Mouse (Mus musculus) neural tube, embryonic 13.5 days (tissue): Measurements from ENCODE around the gene Rftn2. TPM values are rescaled to one million over a fixed set of nuclear protein-coding genes. Genes with fewer than 3 reads are reported as not detected.
A peak's percentile ranks its signal among the peaks of the same experiment; 100 is the strongest.

Source experiments
- ATAC-seq: fragments of 200-750 bp; cut with Nextera tagmentation; 2 replicates; pipeline ENCODE4 v1.8.0; 2017; ENCODE audit warnings: low read depth, mild to moderate bottlenecking, moderate TSS enrichment, moderate library complexity
- H3K27ac ChIP-seq: fragments of 300-500 bp; sonication (generic); replicated peaks from 2 replicates; pipeline ENCODE4 v1.5.1; 2015; ENCODE audit warnings: moderate library complexity, mild to moderate bottlenecking, inconsistent platforms
- H3K27me3 ChIP-seq: fragments of 300-500 bp; sonication (generic); 2 replicates; pipeline ENCODE4 v1.6.1; 2015; ENCODE audit warnings: mild to moderate bottlenecking, inconsistent platforms
- H3K36me3 ChIP-seq: fragments of 300-500 bp; sonication (generic); 2 replicates; pipeline ENCODE4 v1.6.1; 2015; ENCODE audit warnings: mild to moderate bottlenecking, inconsistent platforms
- H3K4me1 ChIP-seq: fragments of 300-500 bp; sonication (generic); replicated peaks from 2 replicates; pipeline ENCODE4 v1.6.1; 2015; ENCODE audit warnings: inconsistent platforms
- H3K4me2 ChIP-seq: fragments of 300-500 bp; sonication (generic); 2 replicates; pipeline ENCODE4 v1.6.1; 2015; ENCODE audit warnings: inconsistent platforms, mild to moderate bottlenecking, moderate library complexity
- H3K4me3 ChIP-seq: fragments of 300-500 bp; sonication (generic); 2 replicates; pipeline ENCODE4 v1.5.1; 2015; ENCODE audit warnings: mild to moderate bottlenecking, inconsistent platforms
- H3K9ac ChIP-seq: fragments of 300-500 bp; sonication (generic); 2 replicates; pipeline ENCODE4 v1.6.1; 2015; ENCODE audit warnings: moderate library complexity, mild to moderate bottlenecking, inconsistent platforms
- H3K9me3 ChIP-seq: fragments of 300-500 bp; sonication (generic); 2 replicates; pipeline ENCODE4 v1.6.1; 2016; ENCODE audit warnings: inconsistent platforms
- WGBS: fragments of 180-500 bp; shearing (Covaris S2); methylation state at CpG from one replicate; pipeline ENCODE4 v1.1.7; 2015; 5-methylcytosine and 5-hydroxymethylcytosine counted together
- polyA plus RNA-seq: library from polyadenylated mRNA; unstranded; fragments of >200 nt; fragmentation: Nextera tagmentation; extraction: Ambion mirVana; gene quantifications from 2 replicates; pipeline ENCODE4 v1.2.1, GENCODE M21; 2015

Rftn2 gene
- polyA plus RNA-seq = 9.4 and 12.7 TPM in 2 replicates

- ATAC-seq = peak; percentile 56; the same call in 1 of the 2 replicates
- no peaks in the 10 kb centered on the region for H3K9me3 ChIP-seq
- H3K27ac ChIP-seq = peak within 1 kb of the TSS; percentile 62
- H3K4me2 ChIP-seq = peak within 1 kb of the TSS; percentile 66
- 2% methylated on average over 26 of the region's 26 CpGs for WGBS
- no peaks in the 10 kb centered on the region for H3K36me3 ChIP-seq
- H3K4me3 ChIP-seq = peak within 1 kb of the TSS; percentile 43
- peak within 1 kb of the TSS; percentile 67 for H3K9ac ChIP-seq
- H3K4me1 ChIP-seq = peaks cover 34% of the 10 kb centered on the region
- no peaks in the 10 kb centered on the region for H3K27me3 ChIP-seq
These were observed at the start of gene Rftn2 for GRCm38 (mm10) chr1:55226011-55226857. TSS of gene Rftn2 (minus strand) at chr1:55226782.

GRCm38 (mm10) chr1:55265447-55265846 is 38.9 kb upstream of the Rftn2 start:
- Histone ChIP-seq H3K9me3 (no peaks in the 10 kb centered on the region), H3K9ac (no peak overlapping the region), H3K36me3 (no peaks in the 10 kb centered on the region), H3K4me2 (no peak overlapping the region), H3K27ac (no peak overlapping the region), H3K4me3 (no peak overlapping the region), H3K27me3 (no peaks in the 10 kb centered on the region), H3K4me1 (no peaks in the 10 kb centered on the region)
- WGBS = 76% methylated on average over 2 of the region's 2 CpGs
- no peak for ATAC-seq

DNA sequence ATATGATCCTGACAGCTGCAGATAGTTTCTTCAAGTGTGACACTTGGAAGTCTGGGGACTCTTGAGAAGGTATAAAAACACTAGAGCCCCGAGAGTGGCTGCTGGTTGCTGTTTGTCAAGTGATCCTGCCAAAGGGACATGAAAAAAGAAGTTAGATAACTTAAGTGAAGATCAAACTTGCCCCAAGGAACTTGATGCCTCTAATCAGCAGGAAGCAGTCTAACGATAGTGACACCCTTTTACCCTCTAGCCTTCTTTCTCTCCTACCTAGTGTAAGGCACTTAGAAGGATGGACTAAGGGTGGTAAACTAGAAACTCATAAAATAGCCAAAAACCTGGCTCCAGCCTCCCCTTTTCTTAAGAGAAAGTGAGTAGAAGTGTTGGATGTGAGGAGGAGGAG is 37.8 kb upstream of the Rftn2 start:
- WGBS = 62% methylated on average over 2 of the region's 2 CpGs
- H3K4me1 ChIP-seq = no peaks in the 10 kb centered on the region
- H3K27me3 ChIP-seq = no peaks in the 10 kb centered on the region
- no peak overlapping the region for H3K27ac ChIP-seq
- no peak overlapping the region for H3K4me3 ChIP-seq
- no peaks in the 10 kb centered on the region for H3K9me3 ChIP-seq
- no peak for ATAC-seq
- no peaks in the 10 kb centered on the region for H3K36me3 ChIP-seq
- no peak overlapping the region for H3K9ac ChIP-seq
- H3K4me2 ChIP-seq = no peak overlapping the region

DNA sequence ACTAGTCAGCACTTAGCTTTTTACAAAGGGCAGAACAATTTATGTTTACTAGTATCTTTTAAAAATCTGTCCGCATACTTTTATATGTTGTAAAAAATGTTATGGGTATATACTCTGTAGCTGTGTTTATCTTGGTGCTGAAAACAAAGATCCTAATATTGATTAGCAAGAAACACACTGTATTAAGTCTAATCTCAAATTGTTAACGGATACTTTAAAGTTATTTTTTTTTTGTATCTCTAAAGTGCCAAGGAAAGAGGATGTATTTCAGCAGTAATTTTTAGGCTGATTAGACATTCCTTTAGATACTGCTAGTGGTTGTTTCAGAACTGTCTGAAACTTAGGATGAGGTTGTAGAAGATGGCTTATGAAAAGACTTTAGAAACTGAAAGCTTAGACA is 19.8 kb upstream of the Rftn2 start:
- H3K9me3 ChIP-seq = no peaks in the 10 kb centered on the region
- H3K4me3 ChIP-seq = no peak overlapping the region
- no peak overlapping the region for H3K4me2 ChIP-seq
- no peaks in the 10 kb centered on the region for H3K27me3 ChIP-seq
- no peaks in the 10 kb centered on the region for H3K36me3 ChIP-seq
- ATAC-seq = no peak
- 94% methylated on average over 2 of the region's 2 CpGs for WGBS
- no peak overlapping the region for H3K27ac ChIP-seq
- H3K9ac ChIP-seq = no peak overlapping the region
- H3K4me1 ChIP-seq = peaks cover 11% of the 10 kb centered on the region

DNA sequence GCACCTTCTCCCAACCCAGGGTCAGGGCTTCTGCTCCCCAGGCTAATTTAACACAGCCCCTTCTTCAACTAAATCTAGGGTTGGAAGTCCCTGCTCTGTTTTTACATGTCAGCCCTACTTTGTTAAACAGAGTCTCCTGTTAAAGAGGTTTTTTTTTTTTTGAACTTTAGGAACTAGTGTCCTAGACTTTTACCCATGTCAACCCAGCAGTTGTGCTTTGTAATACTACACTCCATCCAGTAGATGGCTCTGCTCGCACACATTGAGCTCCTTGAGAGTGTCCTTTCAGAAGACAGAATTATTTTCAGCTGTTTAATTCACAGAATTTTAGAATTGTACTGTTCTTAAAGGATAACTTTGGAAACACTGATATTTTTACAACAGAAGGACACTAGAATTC is 12.7 kb upstream of the Rftn2 start:
- H3K9ac ChIP-seq = peak overlapping the region; percentile 85; the same call in 1 of the 2 replicates
- H3K4me2 ChIP-seq = peak overlapping the region; percentile 97
- no peaks in the 10 kb centered on the region for H3K27me3 ChIP-seq
- H3K4me3 ChIP-seq = peak overlapping the region; percentile 89
- ATAC-seq = no peak
- 4% methylated on average over 1 of the region's 1 CpGs for WGBS
- H3K36me3 ChIP-seq = no peaks in the 10 kb centered on the region
- H3K9me3 ChIP-seq = no peaks in the 10 kb centered on the region
- H3K4me1 ChIP-seq = peaks cover 49% of the 10 kb centered on the region
- H3K27ac ChIP-seq = no peak overlapping the region

DNA sequence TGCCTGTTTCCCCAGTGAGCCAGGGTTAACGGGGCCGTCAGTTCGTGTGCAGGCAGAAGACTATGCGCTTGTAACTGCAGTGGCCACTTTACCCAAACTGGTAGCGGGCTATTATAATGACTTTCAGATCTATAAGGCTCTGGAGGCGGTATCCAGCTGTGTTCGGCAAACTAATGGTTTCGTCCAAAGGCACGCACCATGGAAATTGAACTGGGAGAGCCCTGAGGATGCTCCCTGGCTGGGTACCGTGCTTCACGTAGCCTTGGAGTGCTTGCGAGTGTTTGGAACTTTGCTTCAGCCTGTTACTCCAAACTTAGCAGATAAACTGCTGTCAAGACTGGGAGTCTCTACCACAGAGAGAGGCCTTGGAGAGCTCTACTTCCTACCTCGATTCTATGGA is 11.9 kb upstream of the Rftn2 start:
- Histone ChIP-seq H3K9ac (peak overlapping the region; percentile 85), H3K9me3 (no peaks in the 10 kb centered on the region), H3K27me3 (no peaks in the 10 kb centered on the region), H3K36me3 (no peaks in the 10 kb centered on the region), H3K27ac (no peak overlapping the region), H3K4me3 (peak overlapping the region; percentile 89), H3K4me1 (peaks cover 49% of the 10 kb centered on the region), H3K4me2 (peak overlapping the region; percentile 97)
- WGBS = 16% methylated on average over 13 of the region's 13 CpGs
- ATAC-seq = no peak

DNA sequence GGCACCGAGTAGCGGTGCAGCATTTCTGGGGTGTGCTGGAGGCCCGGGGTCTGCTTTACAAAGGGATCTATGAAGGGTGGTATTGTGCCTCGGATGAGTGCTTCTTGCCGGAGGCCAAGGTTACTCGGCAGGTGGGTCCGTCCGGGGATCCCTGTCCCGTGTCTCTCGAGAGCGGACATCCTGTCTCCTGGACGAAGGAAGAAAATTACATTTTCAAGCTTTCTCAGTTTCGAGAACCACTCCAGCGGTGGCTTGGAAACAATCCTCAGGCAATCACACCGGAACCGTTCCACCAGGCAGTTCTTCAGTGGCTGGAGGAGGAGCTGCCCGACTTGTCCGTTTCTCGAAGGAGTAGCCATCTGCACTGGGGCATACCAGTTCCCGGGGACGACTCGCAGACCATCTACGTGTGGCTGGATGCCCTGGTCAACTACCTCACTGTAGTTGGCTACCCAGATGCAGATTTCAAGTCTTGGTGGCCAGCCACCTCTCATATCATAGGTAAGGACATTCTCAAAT is 11.1 kb upstream of the Rftn2 start:
- Histone ChIP-seq H3K4me3 (peak overlapping the region; percentile 89), H3K27me3 (no peaks in the 10 kb centered on the region), H3K27ac (peak overlapping the region; percentile 86), H3K4me2 (peak overlapping the region; percentile 97), H3K4me1 (peaks cover 49% of the 10 kb centered on the region), H3K9me3 (no peaks in the 10 kb centered on the region), H3K9ac (peak overlapping the region; percentile 85), H3K36me3 (no peaks in the 10 kb centered on the region)
- under 1% methylated on average over 23 of the region's 23 CpGs for WGBS
- peak; percentile 75 for ATAC-seq

GRCm38 (mm10) chr1:55236890-55237642 is 10.5 kb upstream of the Rftn2 start, which contains the start of gene Mars2:
TSS of gene Mars2 (plus strand) at chr1:55237177.
- peak within 1 kb of the TSS; percentile 97 for H3K4me2 ChIP-seq
- WGBS = under 1% methylated on average over 81 of the region's 82 CpGs

GRCm38 (mm10) chr1:55236487-55236886 is 9.9 kb upstream of the Rftn2 start:
- H3K9ac ChIP-seq = 0 out of 2 replicates have a peak overlapping the region, but pooled peaks have one; percentile 26

More at GRCm38 (mm10) chr1:55236890-55237642, 10.5 kb upstream of the Rftn2 start, which contains the start of gene Mars2:
- Histone ChIP-seq H3K36me3 (no peaks in the 10 kb centered on the region), H3K27ac (peak within 1 kb of the TSS; percentile 86), H3K27me3 (no peaks in the 10 kb centered on the region), H3K9me3 (no peaks in the 10 kb centered on the region), H3K4me1 (peaks cover 44% of the 10 kb centered on the region), H3K9ac (peak within 1 kb of the TSS; percentile 85), H3K4me3 (peak within 1 kb of the TSS; percentile 89)
- ATAC-seq = peak; percentile 99

DNA sequence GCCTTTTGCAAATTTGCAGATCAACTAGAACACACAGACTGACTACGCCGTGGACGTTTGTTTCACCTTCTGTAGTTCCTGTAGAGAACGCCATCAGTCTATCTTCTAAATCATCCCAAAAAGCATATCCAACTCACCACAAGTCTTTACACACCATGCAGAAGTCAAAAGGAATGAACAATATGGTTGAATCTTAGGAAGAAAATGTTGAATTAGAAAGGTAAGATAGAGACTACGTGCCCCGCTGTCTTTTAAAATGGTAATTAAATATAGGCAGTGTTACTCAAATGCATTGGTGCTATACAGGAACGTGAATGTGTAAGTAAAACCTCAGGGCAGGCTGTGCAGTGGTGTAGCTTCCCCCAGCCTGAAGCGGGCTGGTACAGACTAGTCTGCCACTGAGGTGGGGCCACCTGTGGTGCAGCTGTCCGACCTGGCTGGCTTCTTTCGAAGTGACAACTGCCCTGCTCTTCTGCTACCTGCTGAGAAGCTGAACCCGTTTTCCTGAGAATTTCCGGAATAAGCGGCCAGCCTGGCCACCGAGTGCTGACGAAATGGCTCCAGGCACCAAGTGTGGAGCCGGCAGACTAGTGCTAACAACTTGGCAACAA is 8.4 kb upstream of the Rftn2 start:
- Histone ChIP-seq H3K36me3 (no peaks in the 10 kb centered on the region), H3K4me3 (no peak overlapping the region), H3K4me2 (no peak overlapping the region), H3K27ac (no peak overlapping the region), H3K27me3 (no peaks in the 10 kb centered on the region), H3K9ac (no peak overlapping the region), H3K4me1 (peaks cover 24% of the 10 kb centered on the region), H3K9me3 (no peaks in the 10 kb centered on the region)
- WGBS = 62% methylated on average over 16 of the region's 16 CpGs
- ATAC-seq = no peak

More at GRCm38 (mm10) chr1:55236487-55236886, 9.9 kb upstream of the Rftn2 start:
- Histone ChIP-seq H3K4me2 (peak overlapping the region; percentile 97), H3K36me3 (no peaks in the 10 kb centered on the region), H3K27me3 (no peaks in the 10 kb centered on the region), H3K4me3 (peak overlapping the region; percentile 89), H3K27ac (no peak overlapping the region), H3K4me1 (peaks cover 39% of the 10 kb centered on the region), H3K9me3 (no peaks in the 10 kb centered on the region)
- ATAC-seq = no peak
- 45% methylated on average over 5 of the region's 5 CpGs for WGBS

GRCm38 (mm10) chr1:55228256-55228884 is 1.8 kb upstream of the Rftn2 start:
- Histone ChIP-seq H3K36me3 (no peaks in the 10 kb centered on the region), H3K4me1 (peaks cover 14% of the 10 kb centered on the region), H3K9me3 (no peaks in the 10 kb centered on the region), H3K27ac (no peak overlapping the region), H3K4me2 (no peak overlapping the region), H3K4me3 (no peak overlapping the region), H3K27me3 (no peaks in the 10 kb centered on the region), H3K9ac (no peak overlapping the region)
- no peak for ATAC-seq
- 87% methylated on average over 8 of the region's 8 CpGs for WGBS
